Mouse (Mus musculus) frontal cortex, adult (tissue): ENCODE results near the gene Lbhd2.

Source experiments
- ATAC-seq: cut with Nextera tagmentation; 2 replicates; pipeline ENCODE4 v1.9.2; 2017; ENCODE audit warnings: mild to moderate bottlenecking, moderate library complexity, mixed read lengths; ENCODE audit not compliant: low TSS enrichment

Lbhd2 gene

DNA sequence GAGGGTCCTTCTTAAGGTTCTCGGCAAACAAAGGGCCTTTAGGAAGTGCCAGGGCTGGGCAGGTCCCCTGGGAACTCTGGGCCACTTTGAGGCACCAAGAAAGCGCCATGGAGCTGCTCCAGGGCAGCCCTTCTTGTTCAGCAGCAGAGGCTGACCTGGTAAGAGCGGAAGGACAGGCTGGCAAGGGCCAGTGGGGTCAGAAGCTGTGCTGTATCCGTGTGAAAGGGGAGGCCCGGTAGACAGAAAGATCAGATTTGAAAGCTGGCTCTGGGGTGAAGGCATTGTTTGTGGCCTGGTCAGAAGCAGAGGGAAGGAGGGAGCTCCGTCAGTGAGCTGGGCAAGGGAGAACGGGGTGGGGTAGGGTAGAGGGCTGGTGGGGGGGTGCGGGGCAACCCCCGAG is 40.7 kb downstream of the Lbhd2 start:
- no peak for ATAC-seq

DNA sequence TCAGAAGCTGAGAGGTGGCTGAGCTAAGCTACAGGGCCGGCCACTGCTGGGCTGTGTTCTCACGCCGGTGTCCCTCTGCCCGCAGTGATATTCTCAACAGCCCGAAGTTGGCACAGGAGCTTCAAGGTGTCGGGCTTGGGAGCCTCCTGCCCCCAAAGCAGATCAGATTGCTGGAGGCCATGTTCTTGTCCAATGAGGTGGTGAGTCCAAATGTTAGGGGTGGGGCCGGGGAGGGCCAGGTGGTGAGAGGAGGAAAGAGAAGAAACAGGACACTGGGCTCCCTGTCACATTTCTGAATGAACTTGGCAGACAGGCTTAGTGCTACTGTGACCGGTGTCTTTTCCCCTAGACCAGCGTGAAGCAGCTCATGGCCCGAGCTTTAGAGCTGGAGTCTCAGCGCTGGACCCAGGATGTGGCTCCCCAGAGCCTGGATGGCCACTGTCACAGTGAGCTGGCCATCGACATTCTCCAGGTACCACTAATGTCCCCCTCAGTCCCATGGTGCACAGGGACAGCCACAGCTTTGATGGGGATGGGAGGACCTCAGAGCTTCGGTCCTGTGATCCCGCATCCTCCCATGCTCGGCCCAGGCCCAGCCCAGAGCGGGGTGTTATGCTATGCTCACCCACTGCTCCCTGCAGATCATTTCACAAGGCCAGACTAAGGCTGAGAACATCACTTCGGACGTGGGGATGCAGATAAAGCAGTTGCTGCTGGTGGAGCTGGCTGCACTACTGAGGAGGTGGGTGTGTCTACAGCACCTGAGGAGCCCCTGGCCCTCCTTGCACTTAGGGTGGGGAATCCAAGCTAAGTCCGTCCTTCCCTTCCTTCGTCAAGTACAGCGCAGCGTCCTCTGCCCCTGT is 41.5 kb downstream of the Lbhd2 start:
- no peak for ATAC-seq

DNA sequence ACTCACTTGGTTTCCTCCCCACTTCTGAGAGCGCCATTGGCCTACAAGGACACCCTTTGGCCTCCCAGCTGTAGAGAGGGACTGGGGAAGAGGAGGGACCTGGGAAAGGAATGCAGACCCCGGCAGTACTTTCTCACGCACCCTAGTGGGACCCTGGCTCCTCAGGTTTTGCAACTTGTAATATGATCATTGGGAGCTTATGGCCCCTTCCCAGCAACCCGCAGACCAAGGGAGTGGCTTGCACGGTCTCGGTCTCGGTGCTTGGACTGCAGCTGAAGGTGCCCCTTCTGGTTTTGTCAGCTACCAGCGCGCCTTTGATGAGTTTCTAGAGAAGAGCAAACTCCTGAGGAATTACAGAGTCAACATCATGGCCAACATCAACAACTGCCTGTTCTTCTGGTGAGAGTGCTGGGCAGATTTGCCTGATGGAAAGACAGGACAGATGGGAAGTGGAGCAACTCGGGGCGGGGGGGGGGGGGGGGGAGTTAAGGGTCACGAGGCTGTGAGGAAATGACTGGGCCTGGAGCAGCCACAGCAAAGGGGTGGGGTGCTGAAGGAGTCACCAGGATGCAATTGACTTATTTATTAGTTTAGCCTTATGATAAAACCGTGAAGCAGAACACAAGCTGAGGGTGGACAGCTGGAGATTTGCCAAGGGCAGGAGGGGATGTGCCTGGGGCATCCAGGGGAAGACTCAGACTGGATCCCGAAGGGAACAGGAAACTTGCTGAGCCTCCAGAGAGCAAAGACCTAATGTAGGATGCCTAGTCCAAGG is 42.5 kb downstream of the Lbhd2 start:
- no peak for ATAC-seq

DNA sequence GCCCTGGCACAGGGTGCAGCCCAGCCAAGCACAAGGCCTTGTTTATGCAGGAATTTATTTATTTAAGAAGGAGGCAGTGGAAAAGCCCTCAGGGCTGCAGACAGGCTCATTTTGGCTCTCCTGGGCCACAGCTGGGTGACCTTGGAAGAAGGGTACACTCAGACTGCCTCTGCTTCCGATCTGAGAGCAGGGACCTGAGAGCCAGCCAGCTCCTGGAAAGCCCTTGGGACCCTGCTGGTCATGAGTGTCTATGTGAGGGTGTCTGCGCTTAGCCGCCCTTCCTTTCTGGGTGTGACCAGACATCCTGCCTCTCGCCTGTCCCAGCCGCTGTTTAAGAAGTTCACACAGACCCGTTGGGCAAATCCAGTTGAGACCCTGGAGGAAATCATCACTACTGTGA is 43.8 kb downstream of the Lbhd2 start:
- ATAC-seq: no peak

DNA sequence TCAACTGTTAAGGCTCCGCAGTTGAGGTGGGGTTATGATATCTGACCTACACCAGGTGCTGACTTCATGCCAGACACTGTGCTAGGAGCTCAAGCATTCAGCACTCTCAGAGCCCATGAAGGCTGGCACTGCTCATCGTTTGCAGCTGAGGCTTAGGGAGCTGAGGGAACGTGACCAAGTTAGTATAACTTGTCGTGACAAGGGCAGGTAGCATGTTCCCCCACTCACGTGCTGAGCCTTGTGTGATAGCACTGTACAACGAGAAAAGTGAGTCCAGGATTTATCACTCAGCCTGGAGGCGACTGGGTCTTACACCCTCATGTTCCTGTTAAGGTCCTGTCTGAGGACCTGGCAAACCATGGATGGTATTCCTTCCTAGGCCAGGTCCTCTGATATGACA is 45.0 kb downstream of the Lbhd2 start:
- no peak for ATAC-seq

DNA sequence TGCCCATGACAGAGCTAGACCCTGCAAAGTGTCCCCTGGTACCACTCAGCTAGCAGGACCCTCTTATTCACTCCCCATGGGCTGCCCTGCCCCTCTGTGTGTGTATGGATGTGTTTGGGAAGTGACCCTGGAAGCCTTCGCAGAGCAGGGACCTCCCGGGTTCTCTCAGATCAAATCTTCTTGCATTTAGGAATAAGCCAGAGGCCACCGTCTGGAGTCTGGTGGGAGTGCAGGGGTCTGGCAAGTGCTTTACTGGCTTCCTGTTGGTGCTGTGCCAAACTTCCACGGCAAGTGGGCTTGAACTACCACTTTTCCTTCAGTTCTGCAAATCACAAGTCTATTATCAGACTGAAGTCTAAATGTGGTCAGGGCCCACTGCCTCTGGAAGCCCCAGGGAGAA is 47.4 kb downstream of the Lbhd2 start:
- no peak for ATAC-seq

DNA sequence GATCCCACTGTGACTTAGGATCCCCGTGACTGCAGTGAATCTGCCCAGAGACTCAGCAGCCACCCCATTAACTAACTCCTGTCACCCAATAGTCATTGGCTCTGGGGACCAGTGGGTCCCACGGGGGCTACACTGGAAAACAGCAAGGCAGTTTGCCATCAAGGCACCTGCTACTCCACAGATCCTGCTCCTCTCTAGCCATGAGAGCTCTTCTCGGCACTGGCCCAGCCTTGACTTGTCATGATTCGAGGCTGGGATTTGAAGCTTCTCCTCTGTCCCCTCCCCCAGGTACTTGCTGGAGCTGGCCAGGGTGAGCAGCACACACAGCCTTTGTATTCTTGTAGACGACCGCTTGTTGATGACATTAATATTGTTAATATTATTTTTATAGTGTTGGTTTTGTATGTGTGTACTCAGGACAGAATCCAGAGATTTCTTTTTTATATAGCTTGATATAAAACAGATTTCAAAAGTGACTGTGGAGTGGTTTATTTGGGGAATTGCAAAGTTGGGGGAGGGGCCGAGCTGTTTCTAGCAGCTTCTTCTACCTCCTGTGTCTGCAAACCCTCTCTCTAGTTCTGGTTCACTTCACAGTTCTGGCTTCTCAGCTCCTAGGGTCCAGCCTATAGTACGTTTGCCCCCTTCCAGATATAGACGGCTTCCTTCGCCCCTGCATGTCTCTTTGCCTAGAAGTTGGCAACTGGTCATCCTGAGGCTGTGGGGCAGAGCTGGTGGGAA is 48.1 kb downstream of the Lbhd2 start:
- no peak for ATAC-seq

DNA sequence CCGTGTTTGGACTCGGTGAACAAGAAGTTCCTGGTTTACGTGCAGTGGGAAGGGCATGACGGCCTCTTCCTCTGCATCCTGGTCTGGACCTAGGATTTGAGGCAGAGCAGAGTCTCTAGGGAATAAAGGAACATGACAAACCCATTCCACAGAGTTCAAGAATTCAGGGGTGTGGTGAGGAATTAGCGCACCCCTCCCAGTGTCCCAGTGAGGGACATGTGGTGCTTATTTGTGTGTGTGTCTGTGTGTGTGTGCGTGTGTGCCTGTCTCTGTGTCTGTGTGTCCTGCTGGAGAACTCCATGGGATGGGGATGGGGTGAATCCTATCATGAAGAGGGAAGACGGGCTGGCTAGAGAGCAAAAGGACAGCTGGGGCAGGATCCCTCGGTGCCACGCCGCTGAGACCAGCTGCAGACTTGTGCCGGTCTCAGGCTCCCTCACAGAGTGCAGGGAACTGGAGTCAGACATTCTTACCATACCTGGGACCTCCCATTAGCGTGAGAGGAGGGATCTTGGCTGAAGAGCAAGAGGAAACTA is 48.8 kb downstream of the Lbhd2 start:
- ATAC-seq: no peak

DNA sequence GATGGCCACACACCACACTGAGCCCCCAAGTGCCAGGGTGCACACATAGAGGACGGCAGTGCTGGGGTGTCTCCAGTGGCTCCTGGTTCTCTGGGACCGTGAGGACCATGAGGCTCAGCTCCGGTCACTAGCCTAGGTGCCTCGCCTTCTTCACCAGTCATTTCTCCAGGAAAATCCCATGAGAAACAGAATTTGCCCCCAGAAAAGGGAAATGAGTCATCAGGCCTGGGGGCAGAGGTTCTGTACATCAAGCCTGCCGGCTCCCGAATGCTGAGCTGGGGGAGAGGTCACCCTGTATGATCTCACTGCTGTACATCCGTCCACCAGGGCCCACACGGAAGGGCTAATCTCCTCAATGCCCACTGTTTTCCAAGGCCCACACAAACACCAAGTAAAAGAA is 49.3 kb downstream of the Lbhd2 start:
- ATAC-seq: no peak

DNA sequence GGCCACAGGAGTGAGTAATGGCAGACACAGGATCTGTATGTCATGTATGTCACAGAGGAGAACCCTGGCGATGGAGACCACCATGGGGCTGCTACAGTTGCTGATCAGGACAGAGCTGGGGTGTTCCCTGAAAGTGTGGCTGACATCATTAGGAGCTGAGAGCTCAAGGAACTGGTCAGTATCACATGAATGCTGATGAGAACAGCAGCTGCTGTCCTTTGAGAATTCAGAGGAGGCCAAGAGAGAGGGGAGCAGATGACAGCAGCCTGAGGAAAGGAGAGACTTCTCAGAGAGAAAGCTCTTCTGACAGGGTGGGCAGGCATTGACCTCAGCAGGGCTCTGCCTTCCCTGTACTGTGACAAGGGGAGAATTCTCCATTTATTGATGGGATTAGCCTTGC is 51.1 kb downstream of the Lbhd2 start:
- ATAC-seq: no peak
